Mouse (Mus musculus) neural tube, embryonic 11.5 days (tissue): Measurements from ENCODE around the gene Rin3. TPM values are rescaled to one million over a fixed set of nuclear protein-coding genes. Genes with fewer than 3 reads are reported as not detected.
A peak's percentile ranks its signal among the peaks of the same experiment; 100 is the strongest.

Source experiments
- ATAC-seq: fragments of 200-750 bp; cut with Nextera tagmentation; 2 replicates; pipeline ENCODE4 v1.8.0; 2017; ENCODE audit warnings: moderate number of reproducible peaks, mild to moderate bottlenecking, moderate TSS enrichment, moderate library complexity; ENCODE audit not compliant: insufficient read depth, low FRiP score, low TSS enrichment
- DNase-seq: peaks from one replicate; pipeline ENCODE4 v3.0.0-alpha.2; 2015; ENCODE audit warnings: low spot score
- H3K27ac ChIP-seq: fragments of 300-500 bp; sonication (generic); 2 replicates; pipeline ENCODE4 v1.5.1; 2014; ENCODE audit warnings: low read depth, mild to moderate bottlenecking, low read length
- H3K27me3 ChIP-seq: fragments of 300-500 bp; sonication (generic); 2 replicates; pipeline ENCODE4 v1.6.1; 2014; ENCODE audit warnings: mild to moderate bottlenecking, low read length, mixed read lengths; ENCODE audit not compliant: control insufficient read depth, insufficient read depth
- H3K36me3 ChIP-seq: fragments of 300-500 bp; sonication (generic); 2 replicates; pipeline ENCODE4 v1.6.1; 2014; ENCODE audit warnings: mild to moderate bottlenecking, low read length, moderate library complexity, mixed read lengths; ENCODE audit not compliant: control insufficient read depth, insufficient read depth
- H3K4me1 ChIP-seq: fragments of 300-500 bp; sonication (generic); 2 replicates; pipeline ENCODE4 v1.6.1; 2014; ENCODE audit warnings: low read length, mixed read lengths; ENCODE audit not compliant: control insufficient read depth, insufficient read depth
- H3K4me2 ChIP-seq: fragments of 300-500 bp; sonication (generic); 2 replicates; pipeline ENCODE4 v1.6.1; 2014; ENCODE audit warnings: low read depth, mild to moderate bottlenecking, moderate library complexity
- H3K4me3 ChIP-seq: fragments of 300-500 bp; sonication (generic); 2 replicates; pipeline ENCODE4 v1.5.1; 2014; ENCODE audit warnings: low read depth, low read length
- H3K9ac ChIP-seq: fragments of 300-500 bp; sonication (generic); 2 replicates; pipeline ENCODE4 v1.6.1; 2014; ENCODE audit warnings: mild to moderate bottlenecking, low read length
- H3K9me3 ChIP-seq: fragments of 300-500 bp; sonication (generic); 2 replicates; pipeline ENCODE4 v1.6.1; 2016; ENCODE audit warnings: low read length; ENCODE audit not compliant: control insufficient read depth
- WGBS: fragments of 180-500 bp; shearing (Covaris S2); extraction: QIAGEN DNeasy Blood & Tissue Kit; methylation state at CpG from one replicate; pipeline ENCODE4 v1.1.7; 2014; 5-methylcytosine and 5-hydroxymethylcytosine counted together
- polyA plus RNA-seq: library from polyadenylated mRNA; unstranded; fragments of >200 nt; fragmentation: Nextera tagmentation; extraction: Ambion mirVana; gene quantifications from 2 replicates; pipeline ENCODE4 v1.2.1, GENCODE M21; 2014

The Rin3 gene
- polyA plus RNA-seq, 1 experiment from 2014 or later, result 5.0 TPM

DNA sequence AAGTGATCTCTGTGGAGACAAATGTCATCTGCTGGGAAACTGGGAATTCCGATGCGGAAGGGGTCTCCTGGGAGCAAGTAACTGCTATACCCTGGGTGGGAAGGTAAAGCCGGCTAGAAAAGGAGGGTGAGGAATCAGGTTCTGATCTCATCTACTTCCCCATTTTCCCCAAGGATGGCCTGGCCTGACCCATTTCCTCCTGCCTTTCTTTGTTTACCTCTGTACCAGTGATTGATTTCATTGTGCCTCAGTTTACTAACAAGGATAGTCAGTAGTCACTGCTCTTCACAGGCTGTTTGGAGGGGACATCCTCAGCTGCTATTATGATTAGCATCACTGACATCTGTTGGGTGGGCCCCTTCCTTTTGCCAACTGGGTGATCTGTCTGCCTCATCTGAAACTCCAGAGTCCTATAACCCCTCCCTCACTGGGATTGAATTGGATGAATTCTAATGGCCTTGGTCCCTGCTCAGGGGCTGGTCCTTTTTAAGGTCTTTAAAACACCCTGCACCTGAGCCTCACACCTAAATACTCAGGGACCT is 1.8 kb downstream of the Rin3 start:
- H3K4me3 ChIP-seq, result no peak overlapping the region
- WGBS, result 42% methylated on average over 3 of the region's 3 CpGs
- no peaks in the 10 kb centered on the region for H3K4me1 ChIP-seq
- no peak for DNase-seq
- H3K4me2 ChIP-seq, result no peak overlapping the region
- no peaks in the 10 kb centered on the region for H3K27me3 ChIP-seq
- ATAC-seq, result no peak
- H3K9me3 ChIP-seq, result no peaks in the 10 kb centered on the region
- H3K27ac ChIP-seq, result no peak overlapping the region
- no peak overlapping the region for H3K9ac ChIP-seq
- no peaks in the 10 kb centered on the region for H3K36me3 ChIP-seq

DNA sequence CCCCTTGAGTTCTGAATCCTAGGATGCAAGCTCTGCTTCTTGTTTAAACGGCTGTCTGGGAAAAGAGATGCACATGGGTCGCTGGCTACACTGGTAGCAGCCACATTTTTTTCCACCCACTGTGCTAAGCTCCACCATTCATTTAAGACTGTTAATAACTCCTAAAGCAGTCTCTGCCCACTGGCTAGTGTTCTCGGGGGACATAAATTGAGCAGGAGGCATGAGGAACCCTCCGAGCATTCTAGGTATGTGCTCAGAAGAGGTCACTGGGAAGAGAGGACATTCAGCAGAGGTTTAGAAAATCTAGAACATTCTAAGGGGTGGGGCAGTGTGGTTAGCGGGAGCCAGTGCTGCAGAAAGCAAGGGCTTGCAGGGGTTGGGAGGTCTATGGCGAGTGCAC is 2.5 kb downstream of the Rin3 start:
- Histone ChIP-seq H3K4me3 (no peak overlapping the region), H3K4me2 (no peak overlapping the region), H3K27me3 (no peaks in the 10 kb centered on the region), H3K36me3 (no peaks in the 10 kb centered on the region), H3K9me3 (no peaks in the 10 kb centered on the region), H3K27ac (no peak overlapping the region), H3K4me1 (no peaks in the 10 kb centered on the region), H3K9ac (no peak overlapping the region)
- ATAC-seq (no peak), DNase-seq (no peak)
- 76% methylated on average over 6 of the region's 6 CpGs for WGBS

DNA sequence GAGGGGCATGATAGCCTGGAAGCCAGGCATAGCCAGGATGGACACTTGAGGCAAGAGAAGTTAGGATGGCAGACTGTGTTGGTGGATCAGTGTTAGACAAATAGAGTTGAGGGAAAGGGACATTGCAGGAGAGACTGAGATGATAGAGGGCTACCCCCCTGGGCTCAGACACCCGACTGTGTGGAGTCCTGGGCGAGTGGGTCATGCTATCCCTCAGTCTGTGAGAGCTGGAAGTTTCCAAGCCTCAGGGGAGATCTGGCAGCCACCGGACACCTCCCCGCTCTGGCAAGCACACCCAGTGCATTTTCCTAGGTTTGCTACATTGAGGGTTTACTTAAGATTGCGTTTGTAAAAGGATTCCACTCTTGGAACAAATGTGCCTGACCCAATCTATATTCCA is 2.9 kb downstream of the Rin3 start:
- Histone ChIP-seq H3K9ac (no peak overlapping the region), H3K27ac (no peak overlapping the region), H3K4me1 (no peaks in the 10 kb centered on the region), H3K27me3 (no peaks in the 10 kb centered on the region), H3K4me3 (no peak overlapping the region), H3K4me2 (no peak overlapping the region), H3K36me3 (no peaks in the 10 kb centered on the region), H3K9me3 (no peaks in the 10 kb centered on the region)
- WGBS, result 78% methylated on average over 5 of the region's 5 CpGs
- DNase-seq (no peak), ATAC-seq (no peak)

DNA sequence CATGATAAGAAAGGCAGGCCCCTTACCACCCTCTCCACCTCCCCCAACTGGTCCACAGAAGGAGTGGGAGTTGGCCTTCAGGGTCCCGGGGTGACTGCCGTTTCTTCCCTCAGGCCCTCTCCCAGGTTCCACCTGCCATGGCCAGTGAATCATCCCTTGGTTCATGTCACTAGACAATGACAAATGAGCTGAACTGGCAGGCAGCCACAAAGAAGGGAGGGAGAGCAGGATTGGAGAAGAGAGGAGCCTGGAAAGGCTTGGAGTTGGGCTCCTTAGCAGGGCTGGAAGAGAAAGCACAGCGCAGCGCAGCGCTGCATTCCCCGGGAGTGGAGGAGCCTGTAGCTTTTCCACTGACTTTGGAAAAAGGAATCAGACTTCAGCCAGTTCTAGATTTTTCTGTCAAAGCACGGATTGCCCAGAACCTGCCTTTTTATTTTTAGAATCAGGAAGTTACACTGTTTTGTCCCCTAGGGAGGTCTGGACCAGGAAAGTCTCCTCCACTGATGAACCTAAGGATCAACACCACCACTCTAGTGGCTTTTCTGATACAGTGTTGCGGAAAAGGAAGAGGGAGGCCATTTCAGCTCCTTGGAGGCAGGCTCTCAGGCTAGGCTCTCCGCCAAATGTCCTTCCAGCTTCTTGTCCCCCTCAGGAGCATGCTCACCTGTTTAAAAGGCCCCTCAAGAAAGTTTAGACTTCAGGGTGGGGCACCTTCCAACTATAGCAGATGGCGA is 4.0 kb downstream of the Rin3 start:
- no peak overlapping the region for H3K4me2 ChIP-seq
- no peak overlapping the region for H3K27ac ChIP-seq
- ATAC-seq (no peak), DNase-seq (peak; percentile 43)
- H3K4me3 ChIP-seq, result no peak overlapping the region
- H3K9me3 ChIP-seq, result no peaks in the 10 kb centered on the region
- H3K36me3 ChIP-seq, result no peaks in the 10 kb centered on the region
- WGBS, result 69% methylated on average over 10 of the region's 10 CpGs
- no peak overlapping the region for H3K9ac ChIP-seq
- no peaks in the 10 kb centered on the region for H3K27me3 ChIP-seq
- no peaks in the 10 kb centered on the region for H3K4me1 ChIP-seq

DNA sequence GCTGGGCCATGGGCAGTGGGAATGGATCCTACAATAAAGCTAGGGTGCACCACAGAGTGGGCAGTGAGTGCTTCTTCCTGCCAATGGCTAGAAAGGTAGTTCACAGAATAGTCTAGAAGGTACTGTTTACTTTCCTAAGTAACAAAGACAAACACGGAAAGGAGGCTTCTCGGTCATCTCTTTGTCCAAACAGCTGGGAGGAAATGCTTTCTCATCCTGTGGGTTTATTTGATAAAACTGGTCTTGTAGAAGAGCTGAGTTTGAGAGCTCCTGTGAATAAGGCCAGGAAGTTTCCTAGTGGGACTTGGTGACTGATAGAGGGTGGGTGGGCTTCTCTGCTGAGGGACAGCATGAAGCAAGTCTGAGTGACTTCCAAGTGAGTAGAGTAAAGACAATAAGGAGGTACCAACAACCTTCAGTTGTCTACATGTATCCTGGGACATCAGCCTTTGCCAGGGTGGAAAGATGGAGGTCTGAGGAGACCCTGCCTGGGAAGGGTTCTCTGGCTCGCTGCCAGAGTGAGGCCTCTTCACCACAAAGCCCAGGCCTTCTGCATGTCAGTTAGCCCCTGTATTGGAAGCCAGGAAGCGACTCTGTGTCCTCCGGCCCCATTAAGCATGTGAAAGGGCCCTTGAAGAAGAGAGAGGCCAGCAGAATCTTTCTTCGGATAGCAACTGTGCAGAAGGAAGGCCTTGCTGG is 5.2 kb downstream of the Rin3 start:
- DNase-seq, result no peak

DNA sequence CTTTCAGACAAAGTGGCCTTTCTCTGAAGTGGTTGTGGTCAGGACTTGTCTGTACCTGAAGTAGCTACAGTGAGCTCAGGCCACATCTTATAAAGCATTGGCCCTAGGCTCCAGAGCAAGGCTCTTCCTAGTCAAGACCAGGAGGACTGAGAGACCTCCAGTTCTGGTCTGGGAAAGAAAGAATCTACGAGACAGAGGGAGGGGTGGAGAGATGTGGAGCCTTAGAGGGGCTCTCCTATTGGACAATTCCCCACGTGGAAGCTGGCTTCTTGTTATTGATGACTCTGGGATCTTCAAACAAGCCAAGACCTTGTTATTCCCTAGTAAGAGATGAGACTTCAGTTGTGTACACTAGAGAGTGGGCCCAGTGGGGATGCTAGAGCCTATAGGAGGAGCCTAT is 6.0 kb downstream of the Rin3 start:
- 38% methylated on average over 2 of the region's 2 CpGs for WGBS
- Histone ChIP-seq H3K4me2 (no peak overlapping the region), H3K9ac (no peak overlapping the region), H3K4me3 (no peak overlapping the region), H3K4me1 (no peaks in the 10 kb centered on the region), H3K36me3 (no peaks in the 10 kb centered on the region), H3K9me3 (no peaks in the 10 kb centered on the region), H3K27ac (no peak overlapping the region), H3K27me3 (no peaks in the 10 kb centered on the region)
- DNase-seq (no peak), ATAC-seq (no peak)

More for the DNA sequence above, 5.2 kb downstream of the Rin3 start:
- H3K4me2 ChIP-seq, result no peak overlapping the region
- no peaks in the 10 kb centered on the region for H3K36me3 ChIP-seq
- H3K4me3 ChIP-seq, result no peak overlapping the region
- no peaks in the 10 kb centered on the region for H3K9me3 ChIP-seq
- no peak overlapping the region for H3K9ac ChIP-seq
- H3K27ac ChIP-seq, result no peak overlapping the region
- no peaks in the 10 kb centered on the region for H3K4me1 ChIP-seq
- H3K27me3 ChIP-seq, result no peaks in the 10 kb centered on the region
- WGBS, result 84% methylated on average over 6 of the region's 6 CpGs
- ATAC-seq, result no peak

DNA sequence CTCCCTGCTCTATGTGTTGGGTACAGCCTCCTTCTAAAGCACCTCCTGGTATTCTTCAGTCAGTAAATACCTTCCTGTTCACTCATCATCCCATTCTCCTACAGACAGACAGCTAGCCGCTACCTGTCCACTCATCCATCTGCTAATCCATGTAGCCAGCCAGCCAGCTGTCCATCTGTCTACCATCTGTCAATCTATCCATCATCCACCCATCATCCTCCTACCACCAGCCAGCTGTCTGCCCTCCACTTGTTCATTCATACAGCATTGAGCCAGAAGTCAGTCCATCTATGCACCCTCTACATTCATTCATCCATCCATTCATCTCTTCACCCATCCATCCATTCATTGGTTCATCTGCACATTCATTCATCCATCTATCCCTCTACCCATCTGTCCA is 6.7 kb downstream of the Rin3 start:
- no peak overlapping the region for H3K27ac ChIP-seq
- ATAC-seq (no peak), DNase-seq (no peak)
- no peak overlapping the region for H3K9ac ChIP-seq
- no peak overlapping the region for H3K4me3 ChIP-seq
- WGBS, result 71% methylated on average over 1 of the region's 1 CpGs
- H3K36me3 ChIP-seq, result no peaks in the 10 kb centered on the region
- no peak overlapping the region for H3K4me2 ChIP-seq
- H3K4me1 ChIP-seq, result no peaks in the 10 kb centered on the region
- H3K27me3 ChIP-seq, result no peaks in the 10 kb centered on the region
- H3K9me3 ChIP-seq, result no peaks in the 10 kb centered on the region

DNA sequence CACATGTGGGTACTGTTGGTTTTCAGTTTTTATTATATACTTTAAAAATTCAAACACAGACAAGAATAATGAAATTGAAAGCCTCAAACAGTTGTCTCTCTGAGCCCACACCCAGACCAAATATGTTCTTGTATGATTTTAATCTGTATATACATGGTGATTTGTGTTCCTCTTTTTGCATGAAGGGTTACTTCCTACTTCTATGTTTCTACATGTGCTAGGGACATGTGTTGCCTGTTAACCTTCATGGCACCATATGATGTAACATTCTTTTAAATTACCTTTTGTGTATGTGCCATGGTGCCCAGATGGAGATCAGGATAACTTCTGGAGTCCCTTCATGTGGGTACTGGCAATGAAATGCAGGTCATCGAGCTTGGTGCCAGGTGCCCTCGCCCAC is 7.8 kb downstream of the Rin3 start:
- H3K27me3 ChIP-seq, result no peaks in the 10 kb centered on the region
- 85% methylated on average over 2 of the region's 2 CpGs for WGBS
- no peak for DNase-seq
- H3K36me3 ChIP-seq, result no peaks in the 10 kb centered on the region
- no peak overlapping the region for H3K9ac ChIP-seq
- ATAC-seq, result no peak
- no peaks in the 10 kb centered on the region for H3K4me1 ChIP-seq
- H3K27ac ChIP-seq, result no peak overlapping the region
- no peak overlapping the region for H3K4me3 ChIP-seq
- H3K4me2 ChIP-seq, result no peak overlapping the region
- no peaks in the 10 kb centered on the region for H3K9me3 ChIP-seq

DNA sequence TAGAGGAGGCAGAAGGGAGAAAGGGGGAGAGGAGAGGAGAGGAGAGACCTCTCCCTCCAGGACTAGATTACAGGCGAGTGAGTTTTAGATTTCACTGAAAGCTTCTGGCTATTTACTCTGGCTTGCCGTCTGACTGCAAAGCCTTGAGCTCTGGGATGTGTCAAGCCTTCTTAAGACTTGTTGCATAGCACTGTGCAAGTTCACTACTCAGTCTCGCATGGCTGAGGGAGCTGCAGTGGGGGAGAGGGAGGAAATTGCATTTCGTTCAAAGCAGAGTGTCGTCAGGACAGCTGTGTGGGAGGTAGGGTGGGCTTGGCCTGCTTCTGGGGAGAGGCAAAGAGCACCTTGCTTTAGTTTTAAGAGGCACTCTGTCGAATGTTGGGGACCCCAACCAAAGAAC is 8.8 kb downstream of the Rin3 start:
- Histone ChIP-seq H3K9me3 (no peaks in the 10 kb centered on the region), H3K36me3 (no peaks in the 10 kb centered on the region), H3K27me3 (no peaks in the 10 kb centered on the region), H3K27ac (no peak overlapping the region), H3K4me1 (no peaks in the 10 kb centered on the region), H3K9ac (no peak overlapping the region), H3K4me2 (no peak overlapping the region), H3K4me3 (no peak overlapping the region)
- DNase-seq (no peak), ATAC-seq (no peak)
- 51% methylated on average over 6 of the region's 6 CpGs for WGBS
